Mouse (Mus musculus) cerebellum, adult 8-10 months (tissue): ENCODE data around the gene Tmem229b.
"Not testable (repeated sequence)": the region's sequence is repeated elsewhere in the genome, so short reads cannot be mapped to it uniquely, and the experiment has no call there.

Experiments used
- DNase-seq: peaks from one replicate; pipeline ENCODE4 v3.0.0; 2022

The Tmem229b gene

DNA sequence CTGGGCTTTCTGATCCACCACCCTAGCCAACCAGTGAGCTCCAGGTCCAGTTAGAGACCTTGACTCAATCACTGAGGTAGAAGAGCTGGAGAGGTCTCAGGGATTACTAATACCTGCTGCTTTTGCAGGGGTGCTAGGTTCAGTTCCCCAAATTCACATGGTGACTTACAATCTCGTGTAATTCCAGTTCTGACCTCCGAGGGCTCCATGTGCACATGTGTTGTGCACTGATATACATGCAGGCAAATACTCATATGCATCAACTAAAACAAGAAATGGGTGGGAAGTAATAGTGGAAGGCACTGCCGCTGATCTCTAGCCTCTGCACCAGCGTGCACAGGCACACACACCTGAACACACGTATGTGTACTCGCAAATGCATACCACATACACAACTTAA, 60.3 kb downstream of the Tmem229b start:
- no peak for DNase-seq

GRCm38 (mm10) chr12:78942931-78943330, 64.5 kb downstream of the Tmem229b start:
- DNase-seq = no peak

DNA sequence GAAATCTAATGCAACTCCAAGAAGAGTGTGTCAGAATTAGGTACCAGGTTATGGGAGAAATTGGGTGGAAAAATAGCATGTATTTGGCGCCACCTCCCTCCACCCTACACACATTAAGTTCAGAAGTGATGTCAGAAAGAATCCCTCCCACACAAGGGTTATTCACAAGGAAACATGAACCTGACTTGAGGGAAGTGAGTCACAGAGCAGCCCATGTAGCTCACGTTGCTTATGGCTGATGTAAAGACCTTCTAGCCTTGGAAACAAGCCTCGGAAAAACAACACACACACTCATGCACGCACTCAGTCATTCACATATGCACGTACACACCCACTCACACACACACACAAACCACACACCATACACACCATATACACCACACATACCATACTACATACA, 67.3 kb downstream of the Tmem229b start:
- DNase-seq = no peak

GRCm38 (mm10) chr12:78939393-78940037, 67.9 kb downstream of the Tmem229b start:
- DNase-seq = no peak

DNA sequence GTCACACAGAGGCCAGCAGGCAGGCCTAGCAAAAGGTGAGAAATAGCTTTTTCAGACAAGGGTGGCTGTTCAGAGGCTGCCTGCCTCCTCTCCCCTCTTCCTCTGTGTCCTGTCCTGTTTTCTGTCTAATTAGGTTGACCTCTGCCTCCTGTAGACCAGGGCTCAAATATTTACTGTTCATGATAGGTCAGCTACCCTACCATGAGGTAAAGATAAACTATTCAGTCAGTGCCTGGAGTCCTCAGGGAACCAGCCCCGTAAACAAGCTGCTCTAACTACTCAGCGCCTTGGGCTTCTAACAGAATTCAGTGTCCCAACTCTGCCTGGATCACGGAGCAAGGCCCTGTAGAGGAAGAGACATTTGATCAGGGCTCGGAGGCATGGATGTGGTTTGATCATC, 70.9 kb downstream of the Tmem229b start:
- no peak for DNase-seq

DNA sequence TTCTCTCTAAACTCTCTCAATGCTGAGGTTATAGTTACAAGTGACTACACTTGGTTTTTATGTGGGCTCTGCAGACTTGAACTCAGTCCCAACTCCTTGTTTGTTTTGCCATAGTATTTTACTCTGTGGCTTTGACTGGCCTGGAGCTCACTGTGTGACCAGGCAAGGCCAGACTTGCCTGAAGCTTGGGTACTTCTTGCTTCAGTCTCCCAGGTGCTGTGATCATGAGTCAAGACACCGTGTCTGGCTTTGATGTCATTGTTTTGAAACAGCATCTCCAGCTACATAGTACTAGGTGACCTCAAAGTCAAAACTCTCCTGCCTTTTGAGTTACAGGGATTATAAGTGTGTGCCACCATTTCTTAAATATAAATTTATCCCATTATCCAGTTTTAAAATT, 77.5 kb downstream of the Tmem229b start:
- no peak for DNase-seq

GRCm38 (mm10) chr12:78927287-78927686, 80.1 kb downstream of the Tmem229b start:
- DNase-seq = no peak

DNA sequence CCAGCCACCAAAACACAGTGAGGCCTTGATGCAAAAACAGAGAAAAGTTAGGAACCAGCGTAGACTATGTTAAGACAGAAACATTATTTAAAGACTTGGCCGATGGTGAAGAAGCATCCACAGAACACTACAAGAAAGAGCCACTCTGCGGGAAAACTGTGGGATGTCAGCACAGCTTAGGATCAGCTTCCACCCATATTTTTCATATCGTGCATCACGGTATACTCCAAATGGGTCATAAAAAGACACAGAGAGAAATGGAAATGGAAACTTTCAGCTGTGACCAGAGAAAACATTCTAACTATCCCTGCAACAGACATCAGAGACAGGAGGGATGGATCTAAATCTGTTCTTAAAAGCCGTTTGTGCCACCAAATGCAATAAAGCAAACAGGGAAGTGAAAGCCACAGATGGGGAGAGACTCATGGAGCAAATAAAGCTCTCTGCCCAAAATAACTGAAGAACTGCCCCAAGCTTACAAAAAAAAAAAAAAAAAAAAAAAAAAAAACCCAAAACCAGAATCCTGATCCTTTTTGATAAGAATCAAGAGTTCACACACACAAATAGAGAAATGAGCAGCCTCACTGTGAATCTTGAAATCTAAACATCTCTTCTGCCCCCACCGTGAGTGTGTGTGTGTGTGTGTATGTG, 83.8 kb downstream of the Tmem229b start:
- DNase-seq = no peak

DNA sequence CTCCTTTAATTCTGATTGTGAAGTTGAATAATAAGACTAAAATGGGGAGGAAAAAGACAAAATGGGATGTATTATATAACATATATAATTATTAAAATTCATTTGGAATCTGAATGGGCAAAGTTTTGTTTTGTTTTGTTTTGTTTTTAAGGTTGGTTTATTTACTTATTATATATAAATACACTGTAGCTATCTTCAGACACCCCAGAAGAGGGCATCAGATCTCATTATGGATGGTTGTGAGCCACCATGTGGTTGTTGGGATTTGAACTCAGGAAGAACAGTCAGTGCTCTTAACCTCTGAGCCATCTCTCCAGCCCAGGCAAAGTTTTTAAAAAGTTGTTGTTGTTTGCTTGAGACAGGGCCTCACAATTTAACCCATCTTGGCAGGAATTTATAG, 84.5 kb downstream of the Tmem229b start:
- DNase-seq = not testable (repeated sequence)

DNA sequence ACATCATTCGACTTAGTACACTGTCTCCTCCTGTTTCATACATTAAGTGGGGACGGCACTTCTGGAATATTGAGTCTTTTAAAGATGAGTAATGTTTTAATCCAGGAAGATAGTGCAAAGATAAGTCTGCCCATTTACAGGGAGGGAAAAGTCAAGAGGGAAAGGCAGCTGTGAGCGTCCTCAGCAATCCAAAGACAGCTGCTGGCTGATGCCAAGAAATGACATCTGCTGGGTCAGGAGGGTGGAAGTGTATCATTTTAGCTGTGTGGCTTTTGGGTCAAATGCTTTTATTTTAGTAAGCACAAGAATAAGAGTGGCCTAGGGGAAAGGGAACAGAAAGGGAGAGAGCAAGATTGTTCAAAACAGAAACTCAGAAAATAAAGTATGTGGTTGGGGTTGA, 85.4 kb downstream of the Tmem229b start:
- DNase-seq = no peak

- DNase-seq = no peak
Observed at GRCm38 (mm10) chr12:78921421-78921820, 86.0 kb downstream of the Tmem229b start.

- DNase-seq = peak; percentile 77
Observed at GRCm38 (mm10) chr12:78919079-78919712, 88.2 kb downstream of the Tmem229b start.

- DNase-seq = peak; percentile 92
Observed at GRCm38 (mm10) chr12:78918227-78919078, 89.0 kb downstream of the Tmem229b start.

- no peak for DNase-seq
Observed at GRCm38 (mm10) chr12:78916278-78916677, 91.1 kb downstream of the Tmem229b start.

DNA sequence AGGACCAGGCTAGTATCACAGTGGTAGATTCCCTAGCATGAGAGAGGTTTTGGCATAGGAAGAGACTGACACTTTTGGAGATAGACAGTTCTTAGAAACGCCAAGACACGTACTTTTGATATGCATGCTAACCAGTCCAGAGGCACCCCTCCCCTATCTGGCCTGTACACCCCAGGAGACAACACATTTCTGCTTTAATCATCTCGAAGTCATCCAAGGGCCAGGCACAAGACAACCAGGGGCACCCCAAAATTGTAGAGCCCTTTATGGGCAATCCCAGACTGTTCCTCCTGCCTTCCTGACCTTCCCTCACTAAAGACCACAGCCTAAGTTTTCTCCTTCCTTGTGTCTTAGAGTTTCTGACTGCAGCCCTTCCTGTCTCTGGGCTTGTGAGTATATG, 91.9 kb downstream of the Tmem229b start:
- DNase-seq = no peak

DNA sequence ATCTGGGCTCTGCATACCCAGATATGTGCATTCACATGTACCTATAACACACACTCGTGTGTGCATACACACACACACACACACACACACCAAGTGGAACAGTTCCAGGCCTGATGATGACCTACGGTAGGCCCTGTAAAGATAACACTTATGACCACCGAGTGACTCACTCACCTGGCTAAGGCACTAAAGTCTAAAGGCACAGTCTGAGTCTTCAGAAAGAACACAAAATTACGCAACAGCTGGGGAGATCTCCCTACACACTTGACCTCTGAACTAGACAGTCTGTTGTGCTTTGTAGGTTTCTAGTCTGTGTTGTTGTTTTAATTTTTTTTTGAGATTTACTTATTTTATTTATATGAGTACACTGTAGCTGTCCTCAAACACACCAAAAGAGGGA, 93.0 kb downstream of the Tmem229b start:
- DNase-seq = no peak
